Mouse (Mus musculus): Measurements from ENCODE around the gene Krtcap2. TPM values are rescaled to one million over a fixed set of nuclear protein-coding genes. Genes with fewer than 3 reads are reported as not detected.

The Krtcap2 gene
- total and polyA plus RNA-seq, 3 experiments: 143 to 230 (median 180) TPM

DNA sequence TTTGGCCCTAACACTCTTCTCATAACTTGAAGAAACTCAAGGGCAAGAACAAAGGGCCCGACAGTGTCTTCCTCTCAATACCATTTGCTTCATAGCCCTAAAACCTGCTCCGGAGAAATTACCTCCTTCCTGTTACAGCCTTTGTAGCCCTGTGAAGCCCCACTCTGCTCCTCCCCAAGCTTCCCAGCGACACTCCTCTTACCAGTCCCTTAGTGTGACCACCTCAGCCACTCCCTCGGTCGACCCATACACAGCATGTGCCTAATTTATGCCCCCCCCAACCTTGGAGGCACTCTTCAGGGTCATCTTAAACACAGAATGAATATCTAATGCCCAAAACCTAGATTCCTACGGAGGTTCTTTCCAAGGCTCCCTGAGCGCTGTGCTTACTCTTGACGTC, 32.9 kb downstream of the Krtcap2 start:
- TF ChIP-seq MXI1 (IDR thresholded peaks at IDR 0.05; ENCODE audit: low read depth, low read length) (no peak), ZKSCAN1 (IDR thresholded peaks at IDR 0.05; ENCODE audit: borderline replicate concordance, low read depth, low read length) (no peak), MAX (IDR thresholded peaks at IDR 0.05; ENCODE audit: low read length) (no peak), MAFK (IDR thresholded peaks at IDR 0.05; ENCODE audit: insufficient replicate concordance, low read length) (no peak), KAT2A (IDR thresholded peaks at IDR 0.05; ENCODE audit: insufficient replicate concordance, low read length) (no peak), GABPA (IDR thresholded peaks at IDR 0.05; ENCODE audit: insufficient replicate concordance, low read depth, low read length) (no peak), MEF2A (IDR thresholded peaks at IDR 0.05; ENCODE audit: borderline replicate concordance, low read depth, low read length) (no peak), E2F4 (IDR thresholded peaks at IDR 0.05; ENCODE audit: insufficient replicate concordance, low read depth, low read length) (no peak), NRF1 (IDR thresholded peaks at IDR 0.05; ENCODE audit: low read depth, low read length) (no peak), IRF4 (IDR thresholded peaks at IDR 0.05; ENCODE audit: low read depth, low read length) (no peak), NELFE (IDR thresholded peaks at IDR 0.05; ENCODE audit: low read depth, low read length) (no peak), RCOR1 (conservative IDR thresholded peaks at IDR 0.05; ENCODE audit: low read depth, low read length) (no peak), CHD1 (IDR thresholded peaks at IDR 0.05; ENCODE audit: low read depth, low read length) (no peak), ZMIZ1 (IDR thresholded peaks at IDR 0.05; ENCODE audit: low read depth, low read length) (no peak), CTCF (conservative IDR thresholded peaks at IDR 0.05 in 1 of 2, IDR thresholded peaks at IDR 0.05 in 1 of 2; ENCODE audit: low read depth in 2 of 2, low read length in 2 of 2) (no peak), MAZ (IDR thresholded peaks at IDR 0.05; ENCODE audit: low read depth, low read length) (no peak), SIN3A (IDR thresholded peaks at IDR 0.05; ENCODE audit: low read length) (no peak), JUN (IDR thresholded peaks at IDR 0.05; ENCODE audit: insufficient read depth, low read depth, low read length) (no peak), UBTF (IDR thresholded peaks at IDR 0.05; ENCODE audit: low read depth, low read length) (no peak)
- DNase-seq (ENCODE audit: extremely low read depth): no peak
- H3K4me1 ChIP-seq (ENCODE audit: control insufficient read depth in 1 of 2, insufficient read depth in 2 of 2): peaks cover 13 to 26% of the 10 kb centered on the region in 2 experiments
- no peaks in the 10 kb centered on the region for H3K36me3 ChIP-seq (replicated peaks in 1 of 2; ENCODE audit: control insufficient read depth in 1 of 2, insufficient read depth in 1 of 2, low read length in 1 of 2)
- H3K79me2 ChIP-seq (replicated peaks; ENCODE audit: control insufficient read depth, extremely low read depth, insufficient read depth, poor library complexity, severe bottlenecking): no peaks in the 10 kb centered on the region
- peak overlapping the region; percentile 68; the same call in 1 of the 2 replicates for H3K4me2 ChIP-seq (ENCODE audit: insufficient read depth, low read depth, poor library complexity, severe bottlenecking)
- H3K27me3 ChIP-seq (replicated peaks): peaks cover 7% of the 10 kb centered on the region
- H3K9ac ChIP-seq (ENCODE audit: insufficient read depth, low read depth): no peak overlapping the region
- no peak overlapping the region for H3K4me3 ChIP-seq (replicated peaks in 1 of 3; ENCODE audit: low read depth in 2 of 3, low read length in 2 of 3, poor library complexity in 1 of 3)
- no peaks in the 10 kb centered on the region for H3K9me3 ChIP-seq (replicated peaks; ENCODE audit: low read length)
- in situ Hi-C loops (cut with MboI; ENCODE audit: low pct_ligation_motif_present, low pct_unique_long_range_greater_than_20kb, low sequenced_read_pairs): no loop called here
- dilution Hi-C loops (cut with MboI; ENCODE audit: extremely low pct_ligation_motif_present, extremely low pct_unique_long_range_greater_than_20kb, low sequenced_read_pairs): no loop called here
- no peak overlapping the region for H3K27ac ChIP-seq (ENCODE audit: insufficient read depth, low read depth)

DNA sequence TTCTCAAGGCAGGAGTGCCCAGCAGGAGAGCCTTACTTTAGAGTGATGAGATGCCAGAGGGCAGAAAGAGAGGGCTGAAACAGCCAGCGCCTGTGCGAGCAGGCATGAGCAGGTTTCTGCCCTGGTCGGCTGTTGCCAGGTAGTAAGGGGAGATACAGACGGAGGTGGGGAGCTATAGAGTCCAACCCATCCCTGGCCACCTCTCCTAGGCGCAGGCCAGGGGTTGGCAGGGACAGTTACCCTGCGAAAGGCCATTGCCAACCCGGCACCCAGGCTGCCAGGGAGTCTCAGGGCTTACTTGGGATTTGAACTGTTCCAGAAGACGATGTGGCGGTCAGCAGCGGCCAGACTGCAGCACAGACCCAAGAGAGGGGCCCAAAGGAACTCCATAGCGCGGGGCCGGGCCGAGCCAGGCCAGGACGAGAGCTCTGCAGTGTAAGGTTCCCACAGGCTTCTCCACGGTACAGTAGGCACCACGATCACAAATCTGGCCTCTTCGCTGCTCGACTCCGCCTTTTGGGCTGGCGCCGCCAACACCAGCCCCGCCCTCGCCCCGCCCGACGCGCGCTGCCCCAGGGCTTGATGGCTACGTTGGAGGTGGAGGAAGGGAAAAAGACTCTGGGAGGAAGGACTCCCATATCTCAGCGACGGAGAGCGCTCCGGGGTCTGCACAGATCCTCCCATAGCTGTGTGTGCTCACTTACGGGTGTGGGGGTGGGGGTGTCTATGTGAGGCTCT, 33.6 kb downstream of the Krtcap2 start:
- Histone ChIP-seq H3K79me2 (replicated peaks; ENCODE audit: control insufficient read depth, extremely low read depth, insufficient read depth, poor library complexity, severe bottlenecking) (no peaks in the 10 kb centered on the region), H3K4me3 (replicated peaks in 1 of 3; ENCODE audit: low read depth in 2 of 3, low read length in 2 of 3, poor library complexity in 1 of 3) (peak overlapping the region; percentile 51 to 54 (median 51)), H3K27ac (ENCODE audit: insufficient read depth, low read depth) (no peak overlapping the region), H3K36me3 (replicated peaks in 1 of 2; ENCODE audit: control insufficient read depth in 1 of 2, insufficient read depth in 1 of 2, low read length in 1 of 2) (no peaks in the 10 kb centered on the region), H3K27me3 (replicated peaks) (peaks cover 7% of the 10 kb centered on the region), H3K9ac (ENCODE audit: insufficient read depth, low read depth) (peak overlapping the region; percentile 66), H3K4me1 (ENCODE audit: control insufficient read depth in 1 of 2, insufficient read depth in 2 of 2) (peaks cover 13 to 26% of the 10 kb centered on the region in 2 experiments), H3K9me3 (replicated peaks; ENCODE audit: low read length) (no peaks in the 10 kb centered on the region), H3K4me2 (ENCODE audit: insufficient read depth, low read depth, poor library complexity, severe bottlenecking) (peak overlapping the region; percentile 68)
- dilution Hi-C loops (cut with MboI; ENCODE audit: extremely low pct_ligation_motif_present, extremely low pct_unique_long_range_greater_than_20kb, low sequenced_read_pairs): no loop called here
- in situ Hi-C loops (cut with MboI; ENCODE audit: low pct_ligation_motif_present, low pct_unique_long_range_greater_than_20kb, low sequenced_read_pairs): no loop called here
- DNase-seq (ENCODE audit: extremely low read depth): peak; percentile 75
- TF ChIP-seq ZC3H11A (IDR thresholded peaks at IDR 0.05; ENCODE audit: low read depth, low read length) (no peak), RCOR1 (conservative IDR thresholded peaks at IDR 0.05; ENCODE audit: low read depth, low read length) (no peak), ZNF384 (IDR thresholded peaks at IDR 0.05; ENCODE audit: low read depth, low read length) (no peak), NRF1 (IDR thresholded peaks at IDR 0.05; ENCODE audit: low read depth, low read length) (peak; percentile 28; the same call in 1 of the 2 replicates), TCF12 (IDR thresholded peaks at IDR 0.05; ENCODE audit: low read depth, low read length) (peak; percentile 60; the same call in 1 of the 2 replicates), GABPA (IDR thresholded peaks at IDR 0.05; ENCODE audit: insufficient replicate concordance, low read depth, low read length) (no peak), IRF4 (IDR thresholded peaks at IDR 0.05; ENCODE audit: low read depth, low read length) (no peak), CHD2 (IDR thresholded peaks at IDR 0.05; ENCODE audit: low read length) (0 out of 2 replicates have a peak, but pooled peaks have one; percentile 27), ELF1 (IDR thresholded peaks at IDR 0.05; ENCODE audit: low read depth, low read length) (peak; percentile 21; the same call in 1 of the 2 replicates), SMC3 (IDR thresholded peaks at IDR 0.05; ENCODE audit: low read depth, low read length) (no peak), ETS1 (conservative IDR thresholded peaks at IDR 0.05; ENCODE audit: low read depth, low read length) (no peak), JUN (IDR thresholded peaks at IDR 0.05; ENCODE audit: insufficient read depth, low read depth, low read length) (no peak), MXI1 (IDR thresholded peaks at IDR 0.05; ENCODE audit: low read depth, low read length) (0 out of 2 replicates have a peak, but pooled peaks have one; percentile 29), POLR2A (IDR thresholded peaks at IDR 0.05; ENCODE audit: low read depth, low read length) (peak; percentile 61), RAD21 (IDR thresholded peaks at IDR 0.05; ENCODE audit: low read depth, low read length) (no peak), NELFE (IDR thresholded peaks at IDR 0.05; ENCODE audit: low read depth, low read length) (no peak; the same call in 1 of the 2 replicates), BHLHE40 (IDR thresholded peaks at IDR 0.05; ENCODE audit: low read depth, low read length) (no peak), PAX5 (IDR thresholded peaks at IDR 0.05; ENCODE audit: low read length) (no peak), UBTF (IDR thresholded peaks at IDR 0.05; ENCODE audit: low read depth, low read length) (no peak)

Data from CH12.LX (cell line).